Mouse (Mus musculus) liver (tissue): Measurements from ENCODE around the gene Rnf166.
A peak's percentile ranks its signal among the peaks of the same experiment; 100 is the strongest.

Experiments
- DNase-seq: peaks from one replicate; pipeline ENCODE4 v3.0.0-alpha.2; 2020; ENCODE audit warnings: mixed read lengths

Rnf166 gene

GRCm38 (mm10) chr8:122475580-122476320 is at the start of gene Rnf166, which contains the start of gene Ctu2:
Gene Rnf166, minus strand, starts transcription at chr8:122476064.
Gene Ctu2, plus strand, starts transcription at chr8:122476143.
- peak; percentile 91 for DNase-seq

GRCm38 (mm10) chr8:122525004-122525403 is 49.1 kb upstream of the Rnf166 start:
- peak; percentile 76 for DNase-seq

GRCm38 (mm10) chr8:122524506-122524905 is 48.6 kb upstream of the Rnf166 start:
- no peak for DNase-seq

GRCm38 (mm10) chr8:122523652-122524360 is 47.9 kb upstream of the Rnf166 start:
- no peak for DNase-seq

- DNase-seq: peak; percentile 51
These were observed 47.2 kb upstream of the Rnf166 start for GRCm38 (mm10) chr8:122522796-122523651.

- DNase-seq: no peak
These were observed 44.7 kb upstream of the Rnf166 start for GRCm38 (mm10) chr8:122520611-122521010.

- DNase-seq: no peak
These were observed 41.8 kb upstream of the Rnf166 start for GRCm38 (mm10) chr8:122517541-122518190.

- no peak for DNase-seq
These were observed 39.8 kb upstream of the Rnf166 start for GRCm38 (mm10) chr8:122515699-122516098.

- no peak for DNase-seq
These were observed 36.5 kb upstream of the Rnf166 start for GRCm38 (mm10) chr8:122512392-122512791.

GRCm38 (mm10) chr8:122511552-122511951 is 35.7 kb upstream of the Rnf166 start:
- no peak for DNase-seq

- DNase-seq: peak; percentile 85
These were observed 25.0 kb upstream of the Rnf166 start for GRCm38 (mm10) chr8:122500856-122501255.

GRCm38 (mm10) chr8:122497912-122498311 is 22.0 kb upstream of the Rnf166 start:
- DNase-seq: no peak

GRCm38 (mm10) chr8:122497016-122497734 is 21.3 kb upstream of the Rnf166 start:
- DNase-seq: peak; percentile 41

GRCm38 (mm10) chr8:122488387-122488786 is 12.5 kb upstream of the Rnf166 start:
- DNase-seq: no peak

- DNase-seq: no peak
These were observed 9.0 kb upstream of the Rnf166 start for GRCm38 (mm10) chr8:122484831-122485230.

- no peak for DNase-seq
These were observed 8.0 kb upstream of the Rnf166 start for GRCm38 (mm10) chr8:122483877-122484276.

GRCm38 (mm10) chr8:122482448-122482847 is 6.6 kb upstream of the Rnf166 start:
- DNase-seq: no peak

- DNase-seq: peak; percentile 46
These were observed 808 bp downstream of the Rnf166 start for GRCm38 (mm10) chr8:122474951-122475560.

- no peak for DNase-seq
These were observed 1.9 kb downstream of the Rnf166 start for GRCm38 (mm10) chr8:122473911-122474421.

GRCm38 (mm10) chr8:122470691-122471090 is 5.2 kb downstream of the Rnf166 start:
- DNase-seq: no peak

- DNase-seq: no peak
These were observed 5.9 kb downstream of the Rnf166 start for GRCm38 (mm10) chr8:122469965-122470364.
